Mouse (Mus musculus) ES-Bruce4 (cell line): Measurements from ENCODE around the gene Sdhaf2.

Source experiments
- CTCF ChIP-seq: IDR thresholded peaks from one replicate; pipeline ENCODE4 v1.8.1; 2011; ENCODE audit warnings: low read depth, low read length
- POLR2A ChIP-seq: IDR thresholded peaks from one replicate; pipeline ENCODE4 v1.8.1; 2011; ENCODE audit warnings: low read length; ENCODE audit not compliant: insufficient read depth

- TF ChIP-seq CTCF, result no peak
- TF ChIP-seq POLR2A, result no peak
Measured at GRCm38 (mm10) chr19:10495670-10496069, 30.3 kb downstream of the Sdhaf2 start.
